Mouse (Mus musculus): ENCODE results near the gene Ttc38.

The Ttc38 gene

GRCm38 (mm10) chr15:85831954-85832590 is at the start of gene Ttc38:
Gene Ttc38 (plus strand): TSS chr15:85832306.
- in situ Hi-C loops (cut with MseI, MboI): no loop called here

DNA sequence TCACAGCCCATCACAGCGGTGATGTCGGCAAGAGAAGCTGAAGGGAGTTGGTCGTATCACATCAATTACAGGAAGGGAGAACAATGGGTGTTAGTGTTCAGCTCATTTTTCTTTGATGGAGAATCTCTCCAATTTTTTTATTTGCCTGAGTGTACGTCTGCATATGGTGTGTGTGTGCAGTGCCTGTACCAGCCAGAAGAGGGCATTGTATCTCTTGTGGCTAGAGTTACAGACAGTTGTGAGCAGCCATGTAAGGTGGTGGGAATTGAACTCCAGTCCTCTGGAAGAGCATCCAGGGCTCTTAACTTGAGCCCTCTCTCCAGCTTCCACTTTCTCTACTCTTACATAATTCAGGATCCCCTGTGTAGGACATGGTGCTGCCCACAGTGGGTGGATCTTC is 49.0 kb upstream of the Ttc38 start:
- in situ Hi-C loops (cut with MseI, MboI): no loop called here

DNA sequence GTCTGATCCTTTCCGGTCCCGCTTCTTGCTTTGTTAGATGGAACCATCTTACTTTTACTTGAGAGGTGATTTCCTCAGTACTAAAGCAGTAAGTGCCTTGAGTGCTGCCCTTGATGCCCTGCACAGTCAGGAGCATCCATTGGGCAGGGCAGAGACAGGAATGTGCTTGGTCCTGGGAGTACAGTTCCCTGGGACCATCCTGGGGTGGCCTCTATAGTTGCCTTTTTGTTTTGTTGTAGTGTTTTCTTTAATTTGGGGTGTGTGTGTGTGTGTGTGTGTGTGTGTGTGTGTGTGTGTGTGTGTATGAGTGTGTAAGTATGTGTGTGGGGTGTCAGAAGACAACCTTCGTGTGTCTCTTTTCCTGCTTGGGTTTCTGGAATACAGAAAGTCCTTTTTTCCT is 47.8 kb upstream of the Ttc38 start:
- in situ Hi-C loops (cut with MseI, MboI): no loop called here

DNA sequence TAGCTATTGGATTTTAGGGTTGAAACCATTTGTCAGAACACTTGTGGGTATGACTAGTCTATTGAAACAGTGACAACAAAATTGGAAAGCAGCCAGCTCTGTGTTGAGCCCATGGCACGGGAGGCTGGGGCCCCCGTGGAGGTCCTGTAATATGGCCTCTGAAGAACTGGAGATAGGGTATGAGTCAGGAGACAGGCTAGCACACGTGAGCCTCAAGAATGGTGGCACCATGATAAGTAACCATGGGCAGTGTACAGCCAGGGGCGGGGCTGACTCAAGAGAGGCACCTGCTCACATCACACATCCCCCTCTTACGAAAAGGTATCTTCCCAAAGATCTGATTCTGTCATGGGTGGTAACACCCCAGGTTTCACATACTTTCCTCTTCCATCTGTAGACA is 45.4 kb upstream of the Ttc38 start:
- in situ Hi-C loops (cut with MseI, MboI): no loop called here

- in situ Hi-C loops (cut with MseI, MboI): no loop called here
Measured at GRCm38 (mm10) chr15:85787482-85787881, 44.6 kb upstream of the Ttc38 start.

GRCm38 (mm10) chr15:85788051-85788450 is 44.1 kb upstream of the Ttc38 start:
- in situ Hi-C loops (cut with MseI, MboI): no loop called here

DNA sequence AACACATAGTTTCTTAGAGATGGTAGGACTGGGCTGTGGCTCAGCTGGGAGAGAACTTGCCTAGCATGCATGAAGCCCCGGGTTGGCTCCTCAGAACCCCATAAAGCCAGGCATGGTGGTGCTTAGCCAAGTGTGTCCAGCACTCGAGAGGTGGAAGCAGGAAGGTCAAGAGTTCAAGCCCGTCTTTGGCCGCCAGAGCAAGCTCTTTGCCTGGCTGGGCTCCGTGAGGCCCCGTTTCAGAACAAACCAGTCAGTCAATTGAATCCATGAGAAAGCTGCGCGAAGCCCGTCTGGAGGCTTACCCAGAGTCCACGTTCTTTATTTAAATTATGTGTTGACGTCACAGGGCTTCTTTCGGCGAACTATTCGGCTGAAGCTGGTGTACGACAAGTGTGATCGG is 43.5 kb upstream of the Ttc38 start:
- in situ Hi-C loops (cut with MseI, MboI): no loop called here

DNA sequence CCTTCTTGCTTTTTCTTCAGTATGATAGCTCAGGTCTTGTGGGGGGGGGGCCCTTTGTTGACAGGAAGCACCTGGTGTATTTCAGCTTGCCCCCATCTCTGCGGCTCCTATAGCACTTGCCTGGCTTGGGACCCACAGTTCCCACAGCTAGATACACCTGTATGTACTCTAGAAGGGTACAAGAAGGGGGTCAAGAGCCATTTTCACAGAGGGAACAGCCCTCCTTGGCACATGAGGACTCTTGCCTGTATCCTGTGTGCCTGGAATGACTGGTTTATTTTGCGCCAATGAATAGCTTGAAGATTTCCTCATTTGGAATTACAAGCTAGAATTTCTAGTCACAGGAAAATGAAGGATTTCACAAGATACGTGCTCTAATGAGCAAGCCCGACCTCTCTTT is 40.7 kb upstream of the Ttc38 start:
- in situ Hi-C loops (cut with MseI, MboI): no loop called here

DNA sequence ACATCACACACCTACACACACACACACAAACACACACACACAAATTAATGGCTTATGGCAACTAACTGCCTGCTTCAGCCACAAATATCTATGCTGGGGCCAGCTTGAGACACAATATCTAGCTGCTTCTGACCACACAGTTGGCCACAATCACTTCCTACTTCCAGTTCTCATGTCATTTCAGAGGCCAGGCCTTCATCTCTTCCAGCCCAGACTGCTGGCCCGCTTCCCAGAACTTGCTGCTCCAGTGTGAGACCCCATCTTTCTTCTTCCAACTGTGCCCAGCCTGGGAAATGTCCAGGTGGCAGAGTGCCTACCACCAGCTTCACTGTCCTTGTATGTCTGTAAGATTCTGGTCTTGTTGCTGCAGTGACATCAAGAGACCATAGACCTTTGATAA is 39.3 kb upstream of the Ttc38 start:
- in situ Hi-C loops (cut with MseI, MboI): no loop called here

DNA sequence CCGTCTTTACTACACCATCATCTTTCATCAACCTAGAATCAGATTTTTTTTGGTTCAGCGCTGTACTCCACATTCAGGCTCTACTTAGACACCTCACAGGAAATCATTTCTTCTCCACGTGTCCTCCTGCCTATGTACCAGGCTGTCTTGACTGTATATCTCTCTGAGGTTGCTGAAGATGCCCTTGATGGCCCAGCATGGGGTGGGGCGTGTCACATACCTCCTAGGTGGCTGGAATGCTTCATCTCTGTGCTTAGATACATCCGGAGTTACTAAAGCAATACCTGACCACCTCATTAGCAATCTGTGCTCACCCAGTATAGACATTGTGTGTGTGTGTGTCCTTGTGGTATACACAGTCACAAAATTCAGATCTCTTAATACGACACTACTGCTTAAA is 36.6 kb upstream of the Ttc38 start:
- in situ Hi-C loops (cut with MseI, MboI): no loop called here

DNA sequence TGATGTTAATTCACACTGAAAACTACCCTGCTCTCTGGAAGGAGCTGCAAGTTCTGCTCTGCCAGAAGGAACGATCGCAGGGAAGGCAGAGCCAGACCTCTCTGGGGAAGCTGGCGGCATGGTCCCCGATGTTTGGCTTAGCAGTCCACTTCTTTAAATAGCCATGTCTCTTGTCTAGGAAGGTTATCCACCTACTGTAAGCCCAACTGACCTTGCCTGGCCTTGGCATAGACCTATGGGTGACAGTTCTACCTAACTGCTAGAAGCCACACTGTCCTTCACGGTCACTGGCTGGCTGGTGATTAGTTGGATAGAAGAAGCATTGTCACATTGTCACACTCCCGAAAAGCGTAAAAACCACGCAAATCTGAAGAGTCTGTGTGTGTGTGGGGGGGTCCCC is 33.4 kb upstream of the Ttc38 start:
- in situ Hi-C loops (cut with MseI, MboI): no loop called here

DNA sequence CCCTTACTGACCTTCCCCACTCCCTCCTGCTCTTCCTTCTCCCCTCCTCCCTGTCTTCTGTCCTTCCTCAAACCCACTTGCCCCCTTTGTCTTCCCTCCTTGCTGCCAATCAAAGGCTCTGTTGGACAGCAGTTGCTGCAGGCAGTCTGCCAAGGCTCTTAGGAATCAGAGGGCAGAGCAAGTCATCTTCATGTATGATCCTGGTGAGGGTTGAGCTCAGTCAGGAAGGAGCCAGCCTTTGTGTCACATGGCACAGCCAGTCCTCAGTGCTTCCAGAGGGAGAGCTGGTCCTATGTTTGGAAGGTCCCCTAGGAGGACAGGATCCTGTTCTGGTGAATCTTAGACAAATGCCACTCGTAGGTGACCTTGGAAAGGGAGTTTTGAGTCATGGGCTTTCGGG is 29.2 kb upstream of the Ttc38 start:
- in situ Hi-C loops (cut with MseI, MboI): loop anchor here in 1 of 2 experiments (25.0 kb wide), 1 partner anchor 191 kb away; no protein-coding TSS in a partner anchor

- in situ Hi-C loops (cut with MseI, MboI): loop anchor here in 1 of 2 experiments (25.0 kb wide), 1 partner anchor 195 kb away; no protein-coding TSS in a partner anchor
Measured at GRCm38 (mm10) chr15:85806886-85807285, 25.2 kb upstream of the Ttc38 start.

DNA sequence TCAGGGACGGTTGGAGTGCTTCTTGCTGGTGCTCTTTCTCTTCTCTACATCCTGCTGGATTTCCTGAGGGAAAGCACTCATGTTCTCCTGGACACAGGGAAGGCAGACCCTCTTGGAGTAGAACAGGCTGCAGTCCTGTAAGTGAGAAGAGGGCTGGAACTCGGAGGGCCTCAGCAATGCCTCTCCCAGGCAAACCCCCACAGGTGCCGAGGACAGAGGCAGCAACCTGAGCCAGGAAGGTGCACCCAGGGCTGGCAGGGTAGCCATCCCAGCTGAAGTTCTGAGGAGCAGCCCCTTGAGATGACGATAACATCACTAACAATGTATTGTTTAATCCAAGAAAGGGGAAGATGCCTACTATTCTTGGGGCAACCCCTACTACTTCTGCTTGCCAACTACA is 24.7 kb upstream of the Ttc38 start:
- in situ Hi-C loops (cut with MseI, MboI): loop anchor here in 1 of 2 experiments (25.0 kb wide), 1 partner anchor 195 kb away; no protein-coding TSS in a partner anchor

GRCm38 (mm10) chr15:85808031-85808430 is 24.1 kb upstream of the Ttc38 start:
- in situ Hi-C loops (cut with MseI, MboI): loop anchor here in 1 of 2 experiments (25.0 kb wide), 1 partner anchor 196 kb away; no protein-coding TSS in a partner anchor

DNA sequence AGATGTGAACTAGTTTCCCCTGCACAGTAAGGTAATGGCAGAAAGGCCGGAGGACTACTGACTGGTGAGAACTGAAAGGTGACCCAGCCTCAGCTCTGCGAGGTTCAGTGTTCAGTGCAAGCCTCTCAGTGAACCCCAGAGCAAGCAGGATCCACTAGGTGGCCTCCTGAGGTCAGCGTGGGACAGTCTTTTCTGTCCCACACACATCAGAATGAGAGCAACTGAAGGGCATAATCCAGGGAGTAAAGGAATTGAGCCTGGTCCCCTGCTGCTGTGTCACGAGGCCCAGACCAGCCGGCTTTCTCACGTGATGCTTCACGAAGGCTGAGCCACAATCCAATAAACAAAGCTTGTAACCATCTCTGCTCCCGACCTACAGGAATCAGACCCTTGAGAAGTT is 23.7 kb upstream of the Ttc38 start:
- in situ Hi-C loops (cut with MseI, MboI): loop anchor here in 1 of 2 experiments (25.0 kb wide), 1 partner anchor 196 kb away; no protein-coding TSS in a partner anchor

DNA sequence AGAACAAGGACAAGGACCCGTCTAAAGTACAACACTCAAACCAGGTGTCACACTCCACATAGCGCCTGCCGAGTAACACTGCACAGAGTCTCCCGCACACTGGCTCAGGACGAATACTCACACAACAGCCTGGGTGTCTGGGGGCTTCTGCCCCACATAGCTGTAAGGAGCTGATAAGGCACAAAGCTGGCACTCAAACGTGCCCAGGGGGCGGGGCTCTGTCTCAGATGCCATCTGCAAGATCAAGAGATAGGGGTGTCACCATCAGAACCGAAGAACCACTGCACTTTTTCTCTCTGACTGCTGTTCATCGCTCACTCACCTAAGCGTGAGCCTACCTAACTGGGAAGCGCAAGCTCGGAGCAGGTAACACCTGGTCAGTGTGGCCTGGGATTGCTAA is 23.0 kb upstream of the Ttc38 start:
- in situ Hi-C loops (cut with MseI, MboI): loop anchor here in 1 of 2 experiments (25.0 kb wide), 1 partner anchor 197 kb away; no protein-coding TSS in a partner anchor

DNA sequence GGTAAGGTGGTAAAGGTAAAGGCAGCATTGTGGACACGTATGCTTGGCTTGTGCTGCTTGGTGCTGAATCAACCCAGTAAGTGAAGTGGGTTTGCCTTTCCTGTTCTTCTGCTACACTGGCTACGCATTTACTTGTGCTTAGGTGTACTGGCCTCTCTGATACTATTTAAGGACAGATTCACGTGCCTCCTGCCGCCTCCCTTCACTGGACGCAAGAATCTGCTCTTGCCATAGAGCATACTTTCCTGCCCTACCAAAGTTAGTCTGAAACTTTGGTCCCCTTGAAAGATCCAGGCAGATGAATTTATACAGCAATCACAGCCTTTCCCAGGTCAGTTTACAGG is 21.7 kb upstream of the Ttc38 start:
- in situ Hi-C loops (cut with MseI, MboI): loop anchor here in 1 of 2 experiments (25.0 kb wide), 1 partner anchor 198 kb away; no protein-coding TSS in a partner anchor

DNA sequence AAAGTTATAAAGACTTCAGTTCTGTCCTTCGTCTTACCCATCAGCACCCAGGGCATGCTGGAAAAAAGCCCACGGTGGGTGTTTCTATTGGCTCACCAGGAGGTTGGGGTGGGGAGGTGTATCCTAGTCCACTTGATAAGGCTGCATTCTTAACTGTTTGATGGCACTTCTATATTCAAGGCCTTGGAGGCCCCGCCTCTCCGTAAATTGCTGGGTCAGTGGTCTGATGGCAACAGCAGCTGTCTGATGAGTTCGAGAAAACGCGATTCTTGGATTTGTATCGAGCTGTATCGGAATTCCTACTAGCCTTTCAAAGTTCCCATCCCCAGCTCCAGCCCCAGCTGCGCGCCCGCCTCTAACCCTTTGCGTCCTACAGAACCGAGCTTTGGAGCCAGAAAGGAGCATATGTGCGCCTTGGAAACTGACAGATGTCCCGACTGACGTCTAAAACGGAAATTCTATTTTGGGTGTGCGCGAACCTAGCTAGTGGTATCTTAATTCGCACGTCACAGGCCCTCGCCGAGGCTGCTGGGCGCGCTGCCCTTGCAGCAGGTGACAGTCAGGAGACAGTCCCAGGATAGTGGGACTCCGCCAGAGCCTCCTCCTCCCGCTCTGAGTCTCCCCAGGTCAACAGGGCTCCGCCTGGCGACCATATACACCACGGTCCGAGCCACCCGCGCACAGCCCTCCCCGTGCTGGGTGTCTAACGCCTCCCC is 21.1 kb upstream of the Ttc38 start:
- in situ Hi-C loops (cut with MseI, MboI): loop anchor here in 1 of 2 experiments (25.0 kb wide), 1 partner anchor 199 kb away; no protein-coding TSS in a partner anchor

DNA sequence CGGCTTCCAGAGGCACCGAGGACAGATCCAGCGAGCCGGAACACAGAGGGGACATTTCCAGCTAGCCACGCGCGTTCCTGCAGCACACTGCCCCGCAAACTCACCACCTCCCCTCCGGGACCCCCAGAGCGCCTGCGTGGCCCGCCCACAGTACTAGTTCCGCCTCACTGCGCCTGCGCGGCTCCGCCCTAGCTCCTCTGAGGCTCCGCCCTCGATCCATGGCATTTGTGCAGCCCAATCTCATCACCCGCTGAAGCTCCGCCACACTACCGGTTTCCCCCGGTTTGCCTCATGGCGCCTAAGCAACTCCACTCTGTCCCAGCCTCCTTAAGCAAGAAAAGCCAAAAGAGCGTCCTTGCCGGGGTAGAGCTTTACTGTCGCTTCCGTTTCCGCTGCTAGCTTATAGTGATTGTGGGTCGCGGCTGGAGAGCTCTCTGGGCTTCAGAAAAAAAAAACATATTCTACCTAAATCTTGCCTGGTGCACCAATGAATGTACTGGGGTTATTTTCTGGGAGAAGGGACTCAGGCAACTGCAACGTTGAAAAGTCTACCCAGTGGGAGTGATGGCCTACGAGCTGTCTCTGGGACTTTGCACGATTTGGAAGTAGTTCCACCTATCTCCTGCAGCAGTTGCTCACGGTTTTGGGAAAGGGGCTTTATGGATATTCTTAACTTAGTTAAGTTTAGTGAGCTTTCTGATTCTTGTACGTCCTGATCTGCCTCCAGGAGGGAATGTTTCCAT is 20.4 kb upstream of the Ttc38 start, which contains the start of gene Cdpf1:
Cdpf1 (minus strand) TSS at position 163 of the 743 bp plus-strand sequence.
- in situ Hi-C loops (cut with MseI, MboI): loop anchor here in 1 of 2 experiments (25.0 kb wide), 1 partner anchor 199 kb away; no protein-coding TSS in a partner anchor

- in situ Hi-C loops (cut with MseI, MboI): loop anchor here in 1 of 2 experiments (25.0 kb wide), 1 partner anchor 201 kb away; no protein-coding TSS in a partner anchor
Measured at GRCm38 (mm10) chr15:85813428-85813827, 18.7 kb upstream of the Ttc38 start.

Data from mouse trophoblast stem cell (cell line).